Mouse (Mus musculus) embryo, embryonic 10 days (tissue): ENCODE results near the gene Cand1.

Experiments used
- DNase-seq: peaks from one replicate; pipeline ENCODE4 v3.0.0-alpha.2; 2015; ENCODE audit warnings: low spot score

Cand1 gene

DNA sequence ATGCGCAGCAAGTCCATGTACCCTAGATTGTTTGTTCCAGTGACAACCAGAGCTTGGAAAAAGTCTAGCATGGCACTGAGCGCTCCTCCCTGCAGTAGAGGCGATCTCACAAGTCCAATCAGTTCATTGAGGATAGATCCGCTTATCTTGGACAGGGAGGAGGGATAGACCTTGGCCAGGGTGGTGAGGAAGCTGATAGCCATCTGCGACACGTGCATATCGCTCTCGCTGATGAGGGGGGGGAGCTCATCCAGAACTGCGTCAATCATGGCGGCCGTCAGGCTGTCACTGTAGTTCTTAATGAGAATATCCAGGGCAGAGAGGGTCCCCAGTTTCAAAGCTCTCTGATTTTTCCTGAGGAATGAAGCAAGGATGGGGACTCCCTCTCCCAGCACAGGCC lies 28.6 kb downstream of the Cand1 start:
- DNase-seq = no peak

DNA sequence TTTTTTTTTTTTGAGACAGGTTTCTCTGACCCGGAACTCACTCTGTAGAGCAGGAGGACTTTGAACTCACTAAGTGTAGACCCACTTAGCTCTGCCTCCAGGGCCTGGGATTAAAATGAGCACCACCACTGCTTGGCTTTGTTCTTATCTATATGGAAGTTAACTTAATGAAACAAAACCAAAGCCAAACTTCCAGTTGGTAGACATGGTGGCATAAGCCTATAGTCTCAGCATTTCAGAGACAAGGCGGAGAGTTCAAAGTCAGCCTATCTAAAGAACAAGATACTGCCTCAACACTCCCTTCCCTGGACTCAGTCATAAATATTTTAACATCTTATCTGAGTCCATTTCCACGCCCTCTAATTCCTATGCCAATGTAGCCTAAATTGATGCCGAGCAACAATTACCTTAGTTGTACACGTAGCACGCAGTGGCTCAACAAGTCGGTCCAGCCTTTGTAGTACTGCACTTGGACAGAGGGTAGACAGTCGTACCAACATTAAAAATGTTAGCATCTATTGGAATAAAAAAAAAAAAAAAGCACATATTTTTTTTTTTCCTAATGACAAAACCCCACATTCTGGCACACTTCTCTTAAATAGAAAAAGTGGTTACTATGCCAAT lies 33.4 kb downstream of the Cand1 start:
- DNase-seq = no peak

DNA sequence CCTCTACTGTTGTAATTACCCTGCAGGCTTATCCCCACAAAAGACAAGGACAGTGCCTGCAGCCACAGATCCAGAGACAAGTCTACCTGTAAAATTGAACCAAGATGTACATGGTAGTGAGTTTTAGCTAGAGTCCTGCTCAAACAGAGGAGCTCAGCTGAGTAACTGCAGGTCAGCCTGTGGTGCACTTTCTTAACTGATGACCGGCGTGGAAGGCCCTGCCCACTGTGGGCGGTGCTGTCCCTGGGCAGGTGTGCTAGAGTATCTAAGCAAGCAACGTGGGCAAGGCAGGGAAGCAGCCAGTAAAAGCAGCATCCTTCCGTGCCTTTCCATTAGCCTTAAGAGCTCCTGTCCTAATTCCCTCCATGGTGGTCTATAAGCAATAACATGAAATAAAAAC lies 34.6 kb downstream of the Cand1 start:
- no peak for DNase-seq

DNA sequence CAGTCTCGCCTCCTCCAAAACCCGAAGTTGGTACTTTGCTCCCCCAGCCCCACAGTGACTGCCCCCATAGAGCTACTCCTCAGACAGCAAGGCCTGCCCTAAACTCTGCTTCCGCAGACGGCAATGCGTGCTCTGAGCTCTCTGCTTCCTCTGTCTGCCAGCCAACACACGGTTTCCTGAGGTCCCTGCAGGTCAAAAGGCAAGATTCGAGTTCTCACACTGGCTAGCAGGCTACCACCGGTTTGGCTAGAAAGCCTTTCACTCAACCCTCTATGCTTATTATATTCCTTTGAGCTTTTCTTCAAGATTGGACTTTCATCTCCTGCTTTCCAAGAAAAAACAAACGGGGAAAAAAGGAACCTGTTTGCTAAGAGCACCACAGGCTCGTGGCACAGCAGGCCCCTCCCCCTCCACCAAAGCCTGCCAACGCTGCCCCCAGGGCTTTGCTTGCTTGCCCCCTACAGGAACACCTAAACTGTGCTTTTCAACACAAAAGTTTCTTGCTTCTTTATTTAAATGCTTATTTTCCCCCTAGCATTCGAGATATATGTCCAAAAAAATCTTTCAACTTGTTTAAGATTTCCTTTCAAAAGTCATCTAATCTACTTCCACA lies 35.4 kb downstream of the Cand1 start:
- DNase-seq = no peak

DNA sequence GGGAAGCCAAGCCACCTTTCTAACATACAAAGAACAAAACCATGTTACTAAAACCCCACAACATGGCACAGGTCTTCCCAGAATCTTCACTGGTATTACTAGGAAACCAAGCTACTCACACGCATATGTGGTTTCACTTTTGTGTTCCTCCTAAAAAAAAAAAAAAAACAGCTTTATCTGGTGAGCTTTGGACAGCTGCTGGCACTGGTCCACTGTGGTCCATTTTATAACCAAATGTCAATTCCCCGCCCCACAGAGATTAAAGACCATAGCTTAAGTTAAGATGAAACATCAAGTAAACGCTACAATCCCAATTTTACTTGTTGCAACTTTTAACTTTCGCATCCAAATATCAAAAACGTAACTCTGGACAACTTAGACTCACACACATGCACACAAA lies 40.0 kb downstream of the Cand1 start:
- no peak for DNase-seq

DNA sequence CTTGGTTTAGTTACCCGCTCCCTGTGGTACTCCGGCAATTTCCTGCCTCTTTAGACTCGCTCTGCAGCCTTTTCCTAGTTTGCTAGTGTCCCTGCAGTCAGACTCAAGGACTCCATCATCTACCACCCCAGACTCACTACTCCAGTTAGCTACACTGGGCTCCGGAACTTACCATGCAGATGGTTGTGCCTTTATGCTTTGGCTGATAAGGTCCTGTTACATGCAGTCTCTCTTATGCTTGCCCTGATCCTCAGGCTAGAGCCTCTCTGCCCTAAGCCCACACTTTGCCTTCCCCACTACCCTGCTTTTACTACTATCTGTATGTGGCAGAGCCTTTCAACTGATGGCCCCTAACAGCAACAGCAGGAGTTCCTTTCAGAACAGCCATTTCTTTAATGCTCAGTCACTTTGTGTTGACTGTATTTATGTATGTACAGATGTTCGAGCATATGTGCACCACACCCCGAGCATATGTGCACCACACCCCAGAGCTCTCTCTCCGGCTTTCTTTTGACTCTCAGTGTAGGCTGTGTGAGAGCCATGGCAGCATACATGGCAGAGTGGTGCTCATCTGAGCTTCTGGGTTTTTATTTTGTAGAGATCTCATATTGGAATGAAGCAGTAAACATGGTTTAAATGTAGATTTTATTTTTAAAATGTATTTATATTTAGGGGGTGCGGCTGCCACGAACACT lies 41.5 kb downstream of the Cand1 start:
- DNase-seq = no peak

DNA sequence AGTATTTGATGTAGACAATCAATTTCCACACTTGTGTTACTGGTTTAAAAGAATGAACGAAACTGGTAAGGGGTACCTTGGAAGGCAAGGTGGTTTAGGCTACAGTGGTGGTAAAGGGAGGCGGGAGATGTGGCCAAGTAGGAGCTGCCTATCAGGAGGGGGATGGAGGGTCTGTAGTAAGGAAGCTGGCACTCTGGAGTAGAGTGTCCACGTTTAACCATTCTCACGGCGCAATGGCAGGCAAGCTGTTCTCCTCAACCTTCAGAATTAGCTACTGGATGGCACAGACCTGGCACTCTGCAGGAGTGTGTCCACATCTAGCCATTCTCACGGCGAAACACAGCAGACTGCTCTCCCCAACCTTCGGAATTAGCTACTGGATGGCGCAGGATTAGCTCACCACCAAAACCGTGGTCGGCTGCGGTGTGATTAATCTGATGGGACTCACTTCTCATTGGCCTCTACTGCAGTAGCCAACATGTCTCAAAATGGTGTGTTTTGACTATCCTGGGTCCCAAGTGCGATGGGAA lies 42.2 kb downstream of the Cand1 start:
- DNase-seq = no peak

DNA sequence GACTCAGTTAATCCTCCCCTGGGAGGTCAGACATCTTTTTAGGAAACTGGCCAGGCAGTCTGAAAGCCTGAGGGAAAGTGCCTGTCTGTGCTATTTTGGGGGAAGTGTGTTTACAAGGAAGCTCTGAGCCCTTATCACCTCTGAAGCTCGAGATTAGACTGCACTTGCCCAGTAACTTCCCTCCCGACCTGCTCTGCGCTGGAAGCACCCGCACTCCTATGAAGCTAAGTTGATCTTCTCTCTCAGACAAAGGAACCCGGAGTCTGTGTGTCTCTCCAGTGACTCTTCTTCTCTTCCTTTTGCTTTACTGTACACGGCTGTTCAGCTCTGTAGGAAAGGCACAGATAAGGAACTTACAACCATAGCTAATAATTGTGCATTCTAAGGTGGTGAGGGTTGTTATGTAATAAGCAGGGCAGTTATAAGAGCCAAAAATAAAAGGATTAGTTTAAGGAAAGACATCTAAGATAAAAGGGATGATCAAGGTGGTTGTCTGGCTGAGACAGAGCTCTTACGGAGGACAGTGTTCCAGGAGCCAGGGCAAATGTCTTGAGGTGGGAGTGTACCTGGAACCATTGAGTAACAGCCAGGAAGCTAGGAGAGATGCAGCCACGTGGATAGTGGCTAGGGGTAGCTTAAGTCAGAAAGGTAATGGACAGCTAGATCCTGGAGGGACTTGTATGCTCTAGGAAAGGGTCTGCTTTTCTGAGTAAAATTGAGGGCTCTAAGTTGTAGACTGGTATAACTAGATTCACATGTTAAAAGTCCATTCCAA lies 47.1 kb downstream of the Cand1 start:
- DNase-seq = no peak

DNA sequence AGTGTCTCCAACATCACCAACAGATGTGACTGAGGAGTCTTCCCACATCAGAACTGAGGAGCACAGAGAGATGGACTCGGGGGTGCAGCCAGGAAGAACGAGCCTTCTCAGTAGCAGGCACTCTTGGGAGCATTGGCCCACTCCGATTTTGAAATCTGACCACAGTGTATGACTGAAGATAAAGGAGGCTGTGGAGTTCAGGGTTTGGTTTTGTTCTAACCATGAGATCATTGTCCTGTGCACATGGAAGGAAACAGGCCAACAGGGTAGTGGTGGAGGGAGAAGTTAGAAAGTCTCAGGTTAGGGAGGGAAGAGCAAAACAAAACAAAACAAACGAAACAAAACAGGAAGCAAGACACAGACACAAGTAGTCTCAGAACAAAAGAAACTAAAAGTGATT lies 52.1 kb downstream of the Cand1 start:
- no peak for DNase-seq

DNA sequence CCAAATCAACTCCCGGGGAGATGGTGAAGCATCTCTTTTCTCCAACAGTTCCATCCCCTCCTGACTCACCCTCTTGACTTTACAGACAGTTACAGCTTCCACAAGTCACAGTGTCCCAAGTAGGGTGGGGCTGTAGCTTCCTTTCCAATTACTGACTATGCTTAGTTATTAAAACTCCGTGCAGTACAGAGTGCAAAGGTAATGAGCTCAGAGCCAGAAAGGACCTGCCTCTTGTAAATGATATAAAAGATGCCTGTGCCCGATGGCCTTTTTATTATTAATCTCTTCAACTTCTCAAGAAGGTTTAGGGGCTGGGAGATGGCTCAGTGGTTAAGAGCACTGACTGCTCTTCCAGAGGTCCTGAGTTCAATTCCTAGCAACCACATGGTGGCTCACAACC lies 70.2 kb downstream of the Cand1 start:
- no peak for DNase-seq

DNA sequence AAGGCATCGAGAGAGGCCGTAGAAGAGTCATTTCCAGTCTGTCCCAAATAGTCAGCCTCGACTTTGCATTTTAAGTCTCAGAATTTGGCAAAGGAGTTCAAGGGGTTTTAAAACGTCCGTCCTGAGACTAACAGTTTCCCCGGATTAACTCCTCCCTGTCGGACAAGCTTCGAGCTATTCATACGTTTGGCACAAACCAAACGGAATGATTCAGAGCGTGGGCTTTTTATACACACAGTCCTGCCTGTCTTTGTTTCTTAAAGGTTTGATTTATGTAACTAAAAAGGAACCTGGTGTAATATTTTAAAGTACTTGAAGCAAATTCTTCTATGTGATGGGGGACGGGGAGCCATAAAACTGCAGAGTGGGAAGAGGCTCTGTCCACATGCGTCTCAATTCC lies 70.6 kb downstream of the Cand1 start:
- no peak for DNase-seq

DNA sequence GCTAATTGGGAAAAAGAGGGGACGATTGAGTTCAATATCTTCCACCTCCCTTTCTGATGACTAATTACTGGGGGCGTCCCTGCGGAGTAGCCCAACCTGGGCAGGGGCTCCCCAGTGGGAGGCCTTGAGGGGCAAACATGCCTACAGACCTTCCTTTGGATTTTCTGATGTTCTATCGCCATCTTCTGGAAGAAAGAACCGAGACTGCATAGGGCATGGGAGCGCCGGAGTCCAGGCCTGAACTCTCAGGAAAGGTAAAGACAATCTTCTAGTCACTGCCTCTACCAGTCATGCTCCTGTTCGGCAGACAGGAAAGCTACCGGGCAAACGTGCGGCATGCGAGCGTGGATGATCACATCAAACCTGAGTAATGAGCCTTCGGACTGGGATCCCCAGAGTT lies 71.1 kb downstream of the Cand1 start:
- DNase-seq = peak; percentile 67

DNA sequence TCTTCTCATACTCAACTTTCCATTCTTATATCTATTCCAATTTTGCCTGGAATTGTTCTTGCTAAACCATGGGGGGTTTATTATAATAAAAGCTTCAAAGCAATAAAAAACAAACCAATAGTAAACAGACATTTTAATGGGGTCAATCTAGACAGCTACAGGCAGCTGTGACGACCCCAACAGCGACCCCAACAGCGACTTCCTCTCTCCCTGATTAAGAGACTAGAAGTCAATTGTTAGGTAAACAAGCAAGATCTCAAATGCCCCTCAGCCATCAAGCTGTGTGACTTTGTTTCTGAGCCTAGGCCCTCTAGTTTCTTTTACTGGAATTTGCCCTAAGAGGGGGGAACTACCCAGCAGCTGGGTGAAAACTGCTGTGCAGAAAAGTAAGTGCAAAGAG lies 72.0 kb downstream of the Cand1 start:
- no peak for DNase-seq

DNA sequence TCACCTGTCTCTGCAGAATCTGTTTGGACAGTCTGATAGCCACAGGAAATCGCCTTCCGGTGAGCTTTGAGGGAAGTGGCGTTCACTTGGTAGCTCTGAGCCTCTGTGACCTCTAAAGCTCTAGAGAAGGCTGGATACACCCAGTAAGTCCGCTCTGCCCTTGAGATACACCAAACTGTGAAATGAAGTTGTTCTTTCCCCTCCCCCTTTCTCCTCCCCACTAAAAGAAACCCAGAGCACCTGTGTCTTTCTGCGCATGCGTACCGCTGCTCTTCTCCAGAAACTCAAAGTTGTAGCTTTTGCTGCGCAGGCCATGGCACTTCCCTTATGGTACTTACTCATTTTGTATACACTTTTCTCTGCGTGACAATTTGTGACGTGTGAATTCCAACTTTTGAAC lies 74.8 kb downstream of the Cand1 start:
- DNase-seq = no peak

DNA sequence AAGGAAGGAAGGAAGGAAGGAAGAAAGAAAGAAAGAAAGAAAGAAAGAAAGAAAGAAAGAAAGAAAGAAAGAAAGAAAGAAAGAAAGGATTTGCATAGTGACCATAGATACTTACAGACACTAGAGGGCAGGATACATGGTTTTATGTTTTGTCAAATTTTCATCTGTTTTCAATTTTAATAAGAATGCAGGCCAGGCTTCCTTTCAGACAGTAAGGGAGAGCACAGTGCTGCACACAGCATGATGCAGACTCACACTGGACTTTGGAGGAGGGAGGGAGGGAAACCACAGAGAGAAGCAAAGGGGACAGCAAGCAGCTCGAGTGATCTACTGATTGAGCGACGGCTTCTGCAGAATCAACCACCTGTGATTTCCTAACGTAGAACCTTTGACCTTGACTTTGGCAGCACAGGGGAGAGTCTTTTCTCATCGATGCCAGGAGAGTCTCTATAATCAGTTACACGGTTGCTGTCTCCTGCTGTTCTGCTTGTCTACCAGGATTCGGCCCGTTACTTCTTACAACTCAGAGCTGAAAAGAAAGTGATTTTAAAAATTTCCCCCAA lies 78.0 kb downstream of the Cand1 start:
- peak; percentile 9 for DNase-seq

DNA sequence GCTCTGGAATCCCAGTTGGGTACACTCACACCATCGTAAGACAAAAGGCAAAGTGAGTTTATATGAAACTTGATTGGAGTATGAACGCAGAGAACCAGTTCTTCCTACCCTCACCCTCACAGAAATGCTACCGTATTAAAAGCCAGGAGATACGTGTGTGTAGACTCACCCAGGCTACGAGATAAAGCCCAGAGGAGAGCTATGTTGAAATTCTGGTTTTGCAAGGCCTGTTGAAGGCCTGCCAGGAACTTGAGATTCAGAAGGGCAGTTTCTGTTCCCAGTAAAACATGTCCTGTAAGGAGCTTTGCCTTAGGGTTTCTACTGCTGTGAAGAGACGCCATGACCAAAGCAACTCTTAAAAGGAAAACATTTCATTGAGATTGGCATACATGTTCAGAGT lies 79.7 kb downstream of the Cand1 start:
- no peak for DNase-seq

DNA sequence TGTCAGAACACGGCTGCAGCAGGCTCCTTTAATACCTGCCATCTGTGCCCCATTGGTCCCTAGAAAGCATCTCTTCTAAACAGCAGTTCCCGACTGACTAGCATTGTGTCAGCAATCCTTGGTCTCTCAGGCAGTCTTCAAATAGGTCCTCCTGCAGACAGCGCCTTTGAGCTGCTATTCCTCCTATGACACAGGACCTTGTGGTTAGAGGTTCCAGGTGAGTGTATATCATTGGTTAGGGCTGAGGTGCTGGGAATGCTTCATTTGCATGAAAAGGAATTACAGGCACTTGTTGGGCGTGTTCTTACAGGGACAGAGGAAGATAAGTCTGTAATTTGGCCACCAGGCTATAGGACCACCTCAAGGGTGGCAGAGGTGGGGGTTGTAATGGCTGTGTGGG lies 90.6 kb downstream of the Cand1 start:
- DNase-seq = no peak
